Mouse (Mus musculus) cortical plate, adult 2 months (tissue): Measurements from ENCODE around the gene Prcd. TPM values are rescaled to one million over a fixed set of nuclear protein-coding genes. Genes with fewer than 3 reads are reported as not detected.
"Not testable (repeated sequence)": the region's sequence is repeated elsewhere in the genome, so short reads cannot be mapped to it uniquely, and the experiment has no call there.

Source experiments
- H3K27ac ChIP-seq: fragments of 200-500 bp; 2 replicates; pipeline ENCODE4 v1.5.1; 2012; ENCODE audit warnings: low read length, control low read depth, inconsistent platforms; ENCODE audit not compliant: insufficient read depth
- H3K4me1 ChIP-seq: fragments of 200-500 bp; 2 replicates; pipeline ENCODE4 v1.6.1; 2011; ENCODE audit warnings: low read length; ENCODE audit not compliant: control insufficient read depth, insufficient read depth
- H3K4me3 ChIP-seq: fragments of 200-500 bp; 2 replicates; pipeline ENCODE4 v1.5.1; 2011; ENCODE audit warnings: mild to moderate bottlenecking, low read length, control low read depth; ENCODE audit not compliant: insufficient read depth
- CTCF ChIP-seq: fragments of 200-500 bp; IDR thresholded peaks from 2 replicates; pipeline ENCODE4 v1.5.1; 2011; ENCODE audit warnings: mild to moderate bottlenecking, control low read depth, low read length; ENCODE audit not compliant: insufficient read depth; ENCODE audit errors: extremely low read depth
- POLR2A ChIP-seq: fragments of 200-500 bp; IDR thresholded peaks from 2 replicates; pipeline ENCODE4 v1.6.1; 2011; ENCODE audit warnings: mild to moderate bottlenecking, low read length, control low read depth; ENCODE audit not compliant: insufficient read depth; ENCODE audit errors: extremely low read depth
- polyA plus RNA-seq: library from polyadenylated mRNA; depleted of rRNA; stranded (reverse); fragments of >200 nt; gene quantifications from 2 replicates; pipeline ENCODE4 v1.2.3, GENCODE M21; 2012; rRNA removed

The Prcd gene
- 8.2 and 8.4 TPM in 2 replicates for polyA plus RNA-seq

- Histone ChIP-seq H3K27ac (peak within 1 kb of the TSS; percentile 81), H3K4me1 (peaks cover 8% of the 10 kb centered on the region), H3K4me3 (peak within 1 kb of the TSS; percentile 74)
- TF ChIP-seq POLR2A (no peak), CTCF (no peak)
These were observed at the start of gene Prcd for GRCm38 (mm10) chr11:116653234-116653633. Gene Prcd, plus strand, starts transcription at chr11:116653534.

GRCm38 (mm10) chr11:116604097-116604496 lies 49.2 kb upstream of the Prcd start:
- H3K4me3 ChIP-seq: no peak overlapping the region
- H3K27ac ChIP-seq: no peak overlapping the region
- no peak for TF ChIP-seq POLR2A
- no peak for TF ChIP-seq CTCF
- H3K4me1 ChIP-seq: no peaks in the 10 kb centered on the region

- Histone ChIP-seq H3K27ac (no peak overlapping the region), H3K4me3 (no peak overlapping the region), H3K4me1 (no peaks in the 10 kb centered on the region)
- TF ChIP-seq POLR2A: no peak
- no peak for TF ChIP-seq CTCF
These were observed 45.6 kb upstream of the Prcd start for GRCm38 (mm10) chr11:116607717-116608116.

GRCm38 (mm10) chr11:116609965-116610630 lies 43.2 kb upstream of the Prcd start:
- TF ChIP-seq CTCF (no peak), POLR2A (no peak)
- H3K4me1 ChIP-seq: no peaks in the 10 kb centered on the region
- no peak overlapping the region for H3K4me3 ChIP-seq
- H3K27ac ChIP-seq: no peak overlapping the region

- not testable (repeated sequence) for H3K4me1 ChIP-seq, H3K4me3 ChIP-seq, H3K27ac ChIP-seq
These were observed 42.2 kb upstream of the Prcd start for GRCm38 (mm10) chr11:116611168-116611567.

GRCm38 (mm10) chr11:116611883-116612282 lies 41.5 kb upstream of the Prcd start:
- Histone ChIP-seq H3K27ac (no peak overlapping the region), H3K4me3 (no peak overlapping the region), H3K4me1 (no peaks in the 10 kb centered on the region)
- TF ChIP-seq POLR2A: no peak
- no peak for TF ChIP-seq CTCF

- no peak overlapping the region for H3K27ac ChIP-seq
- no peaks in the 10 kb centered on the region for H3K4me1 ChIP-seq
- no peak overlapping the region for H3K4me3 ChIP-seq
- TF ChIP-seq POLR2A (no peak), CTCF (no peak)
These were observed 40.8 kb upstream of the Prcd start for GRCm38 (mm10) chr11:116612554-116612953.

GRCm38 (mm10) chr11:116613234-116613633 lies 40.1 kb upstream of the Prcd start:
- Histone ChIP-seq H3K4me1 (no peaks in the 10 kb centered on the region), H3K4me3 (no peak overlapping the region), H3K27ac (no peak overlapping the region)
- TF ChIP-seq CTCF (no peak), POLR2A (no peak)

GRCm38 (mm10) chr11:116615735-116616437 lies 37.4 kb upstream of the Prcd start:
- Histone ChIP-seq H3K27ac (peak overlapping the region; percentile 54), H3K4me3 (no peak overlapping the region), H3K4me1 (no peaks in the 10 kb centered on the region)
- no peak for TF ChIP-seq POLR2A
- TF ChIP-seq CTCF: no peak

GRCm38 (mm10) chr11:116616438-116617118 lies 36.8 kb upstream of the Prcd start:
- Histone ChIP-seq H3K4me3 (no peak overlapping the region), H3K27ac (peak overlapping the region; percentile 47), H3K4me1 (no peaks in the 10 kb centered on the region)
- TF ChIP-seq POLR2A: no peak
- no peak for TF ChIP-seq CTCF
